Mouse (Mus musculus): Measurements from ENCODE around the gene Fev. TPM values are rescaled to one million over a fixed set of nuclear protein-coding genes. Genes with fewer than 3 reads are reported as not detected.
A peak's percentile ranks its signal among the peaks of the same experiment; 100 is the strongest.

Gene Fev
- polyA plus RNA-seq, 1 experiment from 2014 or later, result not detected

DNA sequence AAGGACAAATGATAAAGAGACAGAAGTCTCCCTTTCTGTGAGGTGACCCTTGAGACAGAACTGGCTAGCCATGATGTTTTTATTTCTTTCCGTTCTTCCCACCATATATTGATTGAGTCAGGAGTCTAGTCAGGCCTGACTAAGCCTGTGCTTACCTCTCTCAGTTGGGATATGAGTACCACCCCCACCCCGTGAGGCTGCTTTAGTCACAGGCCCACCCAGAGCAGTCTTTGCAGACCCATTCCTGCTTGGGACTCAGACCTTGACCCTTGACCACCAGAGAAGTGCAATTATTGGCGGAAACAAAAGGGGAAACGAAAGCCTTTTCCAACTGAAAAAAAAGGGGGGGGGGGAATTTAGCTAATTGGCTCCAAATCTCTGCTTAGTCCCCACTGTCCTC lies 27.5 kb downstream of the Fev start:
- no peaks in the 10 kb centered on the region for H3K9me3 ChIP-seq (ENCODE audit: control insufficient read depth, low read length)
- no peak for ATAC-seq
- 3% methylated on average over 4 of the region's 4 CpGs for WGBS
- H3K9ac ChIP-seq (replicated peaks; ENCODE audit: low read depth, low read length), result peak overlapping the region; percentile 67
- peak overlapping the region; percentile 88 for H3K4me3 ChIP-seq (replicated peaks; ENCODE audit: low read length)
- H3K4me1 ChIP-seq (replicated peaks; ENCODE audit: control insufficient read depth, insufficient read depth, low read length), result peaks cover 49% of the 10 kb centered on the region
- H3K27ac ChIP-seq (ENCODE audit: low read length), result no peak overlapping the region
- peak overlapping the region; percentile 83 for H3K4me2 ChIP-seq (ENCODE audit: low read length)
- H3K36me3 ChIP-seq (ENCODE audit: control insufficient read depth, insufficient read depth), result no peaks in the 10 kb centered on the region
- H3K27me3 ChIP-seq (replicated peaks; ENCODE audit: control insufficient read depth, insufficient read depth, low read length), result peaks cover 39% of the 10 kb centered on the region

DNA sequence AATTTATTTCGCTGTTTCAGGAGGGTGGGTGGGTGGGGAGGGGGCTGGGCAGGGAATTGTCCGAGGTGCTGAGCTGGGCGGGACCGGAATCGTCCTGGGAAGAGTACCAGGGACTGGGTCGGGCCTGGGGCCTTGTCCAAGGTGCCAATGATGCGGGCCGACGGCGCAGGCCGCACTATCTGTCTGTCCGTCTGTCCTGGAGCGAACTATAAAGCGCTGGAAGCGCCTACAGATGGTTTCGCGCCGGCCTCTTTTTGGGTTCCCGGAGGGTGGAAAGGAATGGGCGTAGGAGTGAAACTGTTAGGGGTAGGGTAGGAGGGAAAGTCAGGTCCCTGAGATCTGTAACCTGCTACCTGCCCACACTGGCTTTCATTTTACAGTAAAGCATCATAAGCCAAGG lies 28.0 kb downstream of the Fev start:
- peak overlapping the region; percentile 88 for H3K4me3 ChIP-seq (replicated peaks; ENCODE audit: low read length)
- peaks cover 49% of the 10 kb centered on the region for H3K4me1 ChIP-seq (replicated peaks; ENCODE audit: control insufficient read depth, insufficient read depth, low read length)
- peak overlapping the region; percentile 83 for H3K4me2 ChIP-seq (ENCODE audit: low read length)
- no peak overlapping the region for H3K9ac ChIP-seq (replicated peaks; ENCODE audit: low read depth, low read length)
- no peak for ATAC-seq
- 4% methylated on average over 20 of the region's 20 CpGs for WGBS
- no peak overlapping the region for H3K27ac ChIP-seq (ENCODE audit: low read length)
- no peaks in the 10 kb centered on the region for H3K36me3 ChIP-seq (ENCODE audit: control insufficient read depth, insufficient read depth)
- H3K9me3 ChIP-seq (ENCODE audit: control insufficient read depth, low read length), result no peaks in the 10 kb centered on the region
- peaks cover 39% of the 10 kb centered on the region for H3K27me3 ChIP-seq (replicated peaks; ENCODE audit: control insufficient read depth, insufficient read depth, low read length)

DNA sequence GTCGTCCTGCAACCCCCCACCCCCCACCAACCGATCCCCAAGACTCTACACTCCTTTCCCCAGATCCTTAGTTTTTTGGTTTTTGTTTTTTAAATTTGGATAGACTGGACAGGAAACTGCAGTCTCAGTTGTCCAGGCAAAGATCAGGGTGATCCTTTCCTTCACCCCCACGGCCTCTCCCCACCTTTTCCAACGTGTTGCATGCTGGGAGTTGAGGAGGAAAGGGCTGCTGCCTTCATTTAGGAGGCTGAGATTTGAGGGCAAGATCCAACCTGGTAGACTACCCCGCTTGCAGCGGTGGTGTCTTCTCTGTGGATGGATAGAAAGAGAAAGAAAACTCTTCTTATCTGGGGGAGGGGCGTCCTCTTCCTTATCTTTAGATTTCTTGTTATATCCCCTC lies 28.4 kb downstream of the Fev start:
- Histone ChIP-seq H3K9ac (replicated peaks; ENCODE audit: low read depth, low read length) (no peak overlapping the region; the same call in 1 of the 2 replicates), H3K9me3 (ENCODE audit: control insufficient read depth, low read length) (no peaks in the 10 kb centered on the region), H3K4me3 (replicated peaks; ENCODE audit: low read length) (peak overlapping the region; percentile 88), H3K36me3 (ENCODE audit: control insufficient read depth, insufficient read depth) (no peaks in the 10 kb centered on the region), H3K4me2 (ENCODE audit: low read length) (peak overlapping the region; percentile 83), H3K27ac (ENCODE audit: low read length) (no peak overlapping the region), H3K4me1 (replicated peaks; ENCODE audit: control insufficient read depth, insufficient read depth, low read length) (peaks cover 49% of the 10 kb centered on the region), H3K27me3 (replicated peaks; ENCODE audit: control insufficient read depth, insufficient read depth, low read length) (peaks cover 39% of the 10 kb centered on the region)
- WGBS, result 2% methylated on average over 7 of the region's 7 CpGs
- no peak for ATAC-seq

DNA sequence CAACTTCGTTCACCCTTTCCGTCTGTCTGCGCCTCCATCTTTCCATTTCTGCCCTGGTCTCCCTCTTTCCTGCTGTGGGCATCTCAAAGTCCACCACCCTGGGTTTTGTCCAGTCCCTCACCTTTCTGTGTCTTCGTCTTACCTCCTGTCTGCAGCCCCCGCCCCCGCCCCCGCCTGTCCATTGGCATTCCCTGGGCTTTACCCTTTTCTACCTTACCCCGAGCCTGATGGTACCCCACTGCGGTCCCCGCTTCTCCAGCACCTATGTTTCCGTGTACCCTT lies 28.8 kb downstream of the Fev start:
- H3K27ac ChIP-seq (ENCODE audit: low read length), result no peak overlapping the region
- no peaks in the 10 kb centered on the region for H3K36me3 ChIP-seq (ENCODE audit: control insufficient read depth, insufficient read depth)
- 4% methylated on average over 11 of the region's 11 CpGs for WGBS
- H3K9me3 ChIP-seq (ENCODE audit: control insufficient read depth, low read length), result no peaks in the 10 kb centered on the region
- peak overlapping the region; percentile 83 for H3K4me2 ChIP-seq (ENCODE audit: low read length)
- H3K4me3 ChIP-seq (replicated peaks; ENCODE audit: low read length), result peak overlapping the region; percentile 88
- peaks cover 51% of the 10 kb centered on the region for H3K4me1 ChIP-seq (replicated peaks; ENCODE audit: control insufficient read depth, insufficient read depth, low read length)
- no peak for ATAC-seq
- H3K27me3 ChIP-seq (replicated peaks; ENCODE audit: control insufficient read depth, insufficient read depth, low read length), result peaks cover 39% of the 10 kb centered on the region
- H3K9ac ChIP-seq (replicated peaks; ENCODE audit: low read depth, low read length), result peak overlapping the region; percentile 90

DNA sequence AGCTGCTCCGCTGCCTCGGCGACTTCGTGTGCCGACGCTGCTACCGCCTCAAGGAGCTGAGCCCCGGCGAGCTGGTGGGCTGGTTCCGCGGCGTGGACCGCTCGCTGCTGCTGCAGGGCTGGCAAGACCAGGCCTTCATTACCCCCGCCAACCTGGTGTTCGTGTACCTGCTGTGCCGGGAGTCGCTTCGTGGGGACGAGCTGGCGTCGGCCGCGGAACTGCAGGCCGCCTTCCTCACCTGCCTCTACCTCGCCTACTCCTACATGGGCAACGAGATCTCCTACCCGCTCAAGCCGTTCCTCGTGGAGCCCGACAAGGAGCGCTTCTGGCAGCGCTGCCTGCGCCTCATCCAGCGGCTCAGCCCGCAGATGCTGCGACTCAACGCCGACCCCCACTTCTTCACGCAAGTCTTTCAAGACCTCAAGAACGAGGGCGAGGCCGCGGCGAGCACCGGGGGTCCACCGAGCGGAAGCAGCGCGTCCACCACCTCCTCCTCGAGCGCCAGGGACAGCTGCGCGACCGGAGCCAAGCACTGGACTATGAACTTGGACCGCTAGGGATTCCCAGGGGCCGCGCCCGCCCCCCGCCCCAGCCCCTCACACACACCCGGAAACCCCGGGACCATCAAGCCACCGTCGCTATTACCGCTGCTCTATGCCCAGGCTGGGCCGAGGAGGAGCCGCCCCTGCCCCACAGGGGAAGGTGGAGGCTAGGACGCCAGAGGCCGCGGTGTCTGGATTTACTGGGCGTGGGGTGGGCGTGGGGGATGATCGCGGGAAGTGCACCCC lies 29.4 kb downstream of the Fev start:
- ATAC-seq, result no peak
- peaks cover 52% of the 10 kb centered on the region for H3K4me1 ChIP-seq (replicated peaks; ENCODE audit: control insufficient read depth, insufficient read depth, low read length)
- peak overlapping the region; percentile 90 for H3K9ac ChIP-seq (replicated peaks; ENCODE audit: low read depth, low read length)
- H3K27ac ChIP-seq (ENCODE audit: low read length), result no peak overlapping the region
- peaks cover 38% of the 10 kb centered on the region for H3K27me3 ChIP-seq (replicated peaks; ENCODE audit: control insufficient read depth, insufficient read depth, low read length)
- H3K9me3 ChIP-seq (ENCODE audit: control insufficient read depth, low read length), result no peaks in the 10 kb centered on the region
- H3K4me3 ChIP-seq (replicated peaks; ENCODE audit: low read length), result peak overlapping the region; percentile 88
- H3K36me3 ChIP-seq (ENCODE audit: control insufficient read depth, insufficient read depth), result no peaks in the 10 kb centered on the region
- under 1% methylated on average over 74 of the region's 74 CpGs for WGBS
- H3K4me2 ChIP-seq (ENCODE audit: low read length), result peak overlapping the region; percentile 83

DNA sequence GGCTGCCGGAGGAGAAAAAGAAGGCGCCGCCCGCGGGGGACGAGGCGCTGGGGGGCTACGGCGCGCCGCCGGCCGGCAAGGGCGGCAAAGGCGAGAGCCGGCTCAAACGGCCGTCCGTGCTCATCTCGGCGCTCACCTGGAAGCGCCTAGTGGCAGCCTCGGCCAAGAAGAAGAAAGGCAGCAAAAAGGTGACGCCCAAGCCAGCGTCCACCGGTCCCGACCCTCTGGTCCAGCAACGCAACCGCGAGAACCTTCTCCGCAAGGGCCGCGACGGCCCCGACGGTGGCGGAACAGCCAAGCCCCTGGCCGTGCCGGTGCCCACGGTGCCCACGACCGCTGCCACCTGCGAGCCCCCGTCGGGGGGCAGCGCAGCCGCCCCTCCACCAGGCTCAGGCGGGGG lies 30.1 kb downstream of the Fev start:
- peak overlapping the region; percentile 90 for H3K9ac ChIP-seq (replicated peaks; ENCODE audit: low read depth, low read length)
- 0% methylated on average over 34 of the region's 48 CpGs for whole genome bisulfite sequencing
- peak overlapping the region; percentile 88 for H3K4me3 ChIP-seq (replicated peaks; ENCODE audit: low read length)
- peaks cover 36% of the 10 kb centered on the region for H3K27me3 ChIP-seq (replicated peaks; ENCODE audit: control insufficient read depth, insufficient read depth, low read length)
- no peaks in the 10 kb centered on the region for H3K36me3 ChIP-seq (ENCODE audit: control insufficient read depth, insufficient read depth)
- peak; percentile 3; the same call in 1 of the 2 replicates for ATAC-seq
- H3K9me3 ChIP-seq (ENCODE audit: control insufficient read depth, low read length), result no peaks in the 10 kb centered on the region
- peak overlapping the region; percentile 83 for H3K4me2 ChIP-seq (ENCODE audit: low read length)
- peak overlapping the region; percentile 41; the same call in 1 of the 2 replicates for H3K27ac ChIP-seq (ENCODE audit: low read length)
- H3K4me1 ChIP-seq (replicated peaks; ENCODE audit: control insufficient read depth, insufficient read depth, low read length), result peaks cover 52% of the 10 kb centered on the region

DNA sequence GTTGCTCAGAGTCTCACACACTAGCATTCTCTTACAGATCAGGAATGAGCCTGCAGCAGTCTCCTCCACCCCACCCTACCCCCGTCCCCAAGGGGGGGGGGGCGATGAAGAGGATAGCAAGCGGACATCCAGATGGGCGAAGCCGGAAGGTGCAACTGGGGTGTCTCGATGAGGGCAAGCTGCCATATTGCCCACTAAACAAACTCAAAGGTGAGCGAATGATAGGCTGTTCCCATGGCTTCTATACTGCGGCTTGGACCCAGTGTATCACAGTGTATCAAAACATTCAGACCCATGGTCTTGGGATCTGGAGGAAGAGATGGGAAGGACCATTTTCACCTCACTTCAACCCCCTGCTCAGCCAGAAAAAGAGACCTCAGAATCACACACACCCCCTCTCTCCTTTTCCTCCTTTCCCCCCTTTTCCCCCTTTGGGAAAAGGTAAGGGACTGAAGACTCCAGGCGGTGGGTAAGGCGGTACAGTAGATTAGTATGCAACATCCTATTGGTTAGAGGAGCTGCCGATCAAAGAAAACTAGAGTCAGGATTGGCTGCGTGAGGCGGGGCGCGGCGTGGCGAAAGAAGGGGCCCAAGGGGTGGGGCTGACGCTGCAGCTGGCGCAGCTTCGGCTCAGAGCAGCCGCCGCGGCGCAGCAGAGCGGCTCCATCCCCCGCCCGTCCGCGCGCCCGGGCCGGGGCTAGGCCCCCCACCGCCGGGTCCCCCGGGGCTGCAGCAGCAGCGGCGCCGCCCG lies 30.7 kb downstream of the Fev start, which contains the start of gene Cdk5r2:
TSS of gene Cdk5r2 (plus strand) at position 629 of the 751 bp plus-strand sequence.
- ATAC-seq, result peak; percentile 94
- WGBS, result 2% methylated on average over 36 of the region's 39 CpGs
- Histone ChIP-seq H3K9ac (replicated peaks; ENCODE audit: low read depth, low read length) (peak within 1 kb of the TSS; percentile 90), H3K27ac (ENCODE audit: low read length) (peak within 1 kb of the TSS; percentile 41; the same call in 1 of the 2 replicates), H3K9me3 (ENCODE audit: control insufficient read depth, low read length) (no peaks in the 10 kb centered on the region), H3K4me2 (ENCODE audit: low read length) (peak within 1 kb of the TSS; percentile 83), H3K27me3 (replicated peaks; ENCODE audit: control insufficient read depth, insufficient read depth, low read length) (peaks cover 37% of the 10 kb centered on the region), H3K36me3 (ENCODE audit: control insufficient read depth, insufficient read depth) (no peaks in the 10 kb centered on the region), H3K4me1 (replicated peaks; ENCODE audit: control insufficient read depth, insufficient read depth, low read length) (peaks cover 49% of the 10 kb centered on the region), H3K4me3 (replicated peaks; ENCODE audit: low read length) (peak within 1 kb of the TSS; percentile 88)

DNA sequence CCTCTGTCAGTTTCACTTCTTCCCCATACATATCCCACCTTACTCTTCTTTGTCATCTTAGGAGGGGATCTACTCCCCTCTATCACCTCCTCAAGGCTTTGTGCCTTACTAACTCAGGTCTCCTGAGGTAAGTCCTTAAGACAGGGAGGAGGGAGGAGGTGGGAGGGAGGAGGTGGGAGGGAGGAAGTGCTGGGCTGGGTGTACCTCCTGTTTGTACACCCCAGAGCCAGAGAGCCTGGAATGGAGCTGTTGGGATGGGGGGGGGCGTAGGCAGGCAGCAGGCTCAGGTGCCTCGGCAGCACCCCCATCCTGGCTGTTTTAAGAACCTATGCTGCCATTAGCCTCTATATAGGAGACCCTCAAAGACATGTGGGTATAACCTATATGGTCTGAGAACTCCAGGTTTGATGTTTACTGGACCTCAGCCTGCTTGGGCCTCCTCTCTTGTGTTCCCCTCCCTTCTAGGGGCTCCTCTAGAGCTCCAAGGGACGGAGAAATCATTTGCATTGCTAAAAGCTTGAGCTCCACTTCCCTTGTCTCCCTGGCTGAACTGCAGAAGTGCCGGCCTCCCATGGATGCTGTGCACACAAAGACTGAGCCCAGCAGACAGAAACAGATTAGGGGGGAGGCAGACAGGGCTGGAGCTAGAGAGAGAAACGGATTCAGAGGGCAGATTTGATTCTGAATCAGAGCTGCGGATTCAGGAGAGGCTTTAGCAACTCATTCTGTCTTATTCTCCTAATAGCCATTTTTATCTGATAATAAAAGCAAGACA lies 34.0 kb downstream of the Fev start:
- H3K4me3 ChIP-seq (replicated peaks; ENCODE audit: low read length), result no peak overlapping the region
- H3K27me3 ChIP-seq (replicated peaks; ENCODE audit: control insufficient read depth, insufficient read depth, low read length), result peaks cover 19% of the 10 kb centered on the region
- no peak overlapping the region for H3K27ac ChIP-seq (ENCODE audit: low read length)
- no peaks in the 10 kb centered on the region for H3K9me3 ChIP-seq (ENCODE audit: control insufficient read depth, low read length)
- no peaks in the 10 kb centered on the region for H3K36me3 ChIP-seq (ENCODE audit: control insufficient read depth, insufficient read depth)
- H3K4me1 ChIP-seq (replicated peaks; ENCODE audit: control insufficient read depth, insufficient read depth, low read length), result peaks cover 20% of the 10 kb centered on the region
- 7% methylated on average over 6 of the region's 6 CpGs for whole genome bisulfite sequencing
- H3K4me2 ChIP-seq (ENCODE audit: low read length), result no peak overlapping the region
- no peak overlapping the region for H3K9ac ChIP-seq (replicated peaks; ENCODE audit: low read depth, low read length)
- ATAC-seq, result no peak

DNA sequence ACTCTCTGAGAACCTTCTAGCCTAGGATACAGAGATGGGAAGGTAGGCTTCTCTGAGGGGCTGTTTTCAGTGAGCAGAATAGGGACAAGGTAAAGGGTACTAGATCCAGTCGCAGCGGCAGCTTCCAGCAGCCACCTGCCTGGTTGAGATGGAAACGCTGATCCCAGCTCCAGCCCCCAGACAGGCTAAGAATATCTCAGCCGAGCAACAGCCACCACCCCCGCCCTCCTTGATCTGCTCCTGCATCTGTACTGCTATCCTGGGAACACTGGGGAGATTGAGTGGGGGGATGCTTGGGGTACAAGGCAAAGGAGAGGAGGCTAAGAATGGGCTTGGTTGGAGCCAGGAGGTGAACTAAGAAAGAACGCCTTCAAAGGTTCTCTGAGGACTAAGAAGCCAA lies 35.0 kb downstream of the Fev start:
- ATAC-seq, result no peak
- Histone ChIP-seq H3K27ac (ENCODE audit: low read length) (no peak overlapping the region), H3K4me1 (replicated peaks; ENCODE audit: control insufficient read depth, insufficient read depth, low read length) (peaks cover 11% of the 10 kb centered on the region), H3K4me3 (replicated peaks; ENCODE audit: low read length) (no peak overlapping the region), H3K9ac (replicated peaks; ENCODE audit: low read depth, low read length) (no peak overlapping the region), H3K4me2 (ENCODE audit: low read length) (no peak overlapping the region), H3K27me3 (replicated peaks; ENCODE audit: control insufficient read depth, insufficient read depth, low read length) (peaks cover 16% of the 10 kb centered on the region), H3K36me3 (ENCODE audit: control insufficient read depth, insufficient read depth) (no peaks in the 10 kb centered on the region), H3K9me3 (ENCODE audit: control insufficient read depth, low read length) (no peaks in the 10 kb centered on the region)
- WGBS, result 20% methylated on average over 6 of the region's 6 CpGs

Data from forebrain, embryonic 16.5 days (tissue).